Mouse (Mus musculus): ENCODE data around the gene Sdhc. TPM values are rescaled to one million over a fixed set of nuclear protein-coding genes. Genes with fewer than 3 reads are reported as not detected.
A peak's percentile ranks its signal among the peaks of the same experiment; 100 is the strongest.
"Not testable (repeated sequence)": the region's sequence is repeated elsewhere in the genome, so short reads cannot be mapped to it uniquely, and the experiment has no call there.

Sdhc gene
- total and polyA plus RNA-seq, 3 experiments: 87.5 to 205 (median 153) TPM

- H3K4me3 ChIP-seq (replicated peaks in 1 of 3; ENCODE audit: low read depth in 2 of 3, low read length in 2 of 3, poor library complexity in 1 of 3): not testable (repeated sequence)
These were observed 62.0 kb downstream of the Sdhc start for GRCm38 (mm10) chr1:171088237-171088869.

GRCm38 (mm10) chr1:171085718-171086117, 64.7 kb downstream of the Sdhc start:
- Histone ChIP-seq H3K4me1 (ENCODE audit: control insufficient read depth in 1 of 2, insufficient read depth in 2 of 2) (no peaks in the 10 kb centered on the region), H3K9me3 (replicated peaks; ENCODE audit: low read length) (peaks cover 4% of the 10 kb centered on the region), H3K4me3 (replicated peaks in 1 of 3; ENCODE audit: low read depth in 2 of 3, low read length in 2 of 3, poor library complexity in 1 of 3) (no peak overlapping the region), H3K9ac (ENCODE audit: insufficient read depth, low read depth) (no peak overlapping the region), H3K27ac (ENCODE audit: insufficient read depth, low read depth) (no peak overlapping the region), H3K36me3 (replicated peaks in 1 of 2; ENCODE audit: control insufficient read depth in 1 of 2, insufficient read depth in 1 of 2, low read length in 1 of 2) (no peaks in the 10 kb centered on the region), H3K4me2 (ENCODE audit: insufficient read depth, low read depth, poor library complexity, severe bottlenecking) (no peak overlapping the region), H3K27me3 (replicated peaks) (no peaks in the 10 kb centered on the region), H3K79me2 (replicated peaks; ENCODE audit: control insufficient read depth, extremely low read depth, insufficient read depth, poor library complexity, severe bottlenecking) (no peaks in the 10 kb centered on the region)
- DNase-seq (ENCODE audit: extremely low read depth): no peak
- TF ChIP-seq ZKSCAN1 (IDR thresholded peaks at IDR 0.05; ENCODE audit: borderline replicate concordance, low read depth, low read length) (no peak), SIN3A (IDR thresholded peaks at IDR 0.05; ENCODE audit: low read length) (no peak), MAZ (IDR thresholded peaks at IDR 0.05; ENCODE audit: low read depth, low read length) (no peak), HCFC1 (IDR thresholded peaks at IDR 0.05; ENCODE audit: low read depth, low read length) (no peak), KAT2A (IDR thresholded peaks at IDR 0.05; ENCODE audit: insufficient replicate concordance, low read length) (no peak), MAFK (IDR thresholded peaks at IDR 0.05; ENCODE audit: insufficient replicate concordance, low read length) (no peak), USF2 (conservative IDR thresholded peaks at IDR 0.05; ENCODE audit: low read depth, low read length) (no peak), JUN (IDR thresholded peaks at IDR 0.05; ENCODE audit: insufficient read depth, low read depth, low read length) (no peak), BHLHE40 (IDR thresholded peaks at IDR 0.05; ENCODE audit: low read depth, low read length) (no peak), JUND (conservative IDR thresholded peaks at IDR 0.05; ENCODE audit: low read depth, low read length) (no peak), E2F4 (IDR thresholded peaks at IDR 0.05; ENCODE audit: insufficient replicate concordance, low read depth, low read length) (no peak), UBTF (IDR thresholded peaks at IDR 0.05; ENCODE audit: low read depth, low read length) (no peak), ETS1 (conservative IDR thresholded peaks at IDR 0.05; ENCODE audit: low read depth, low read length) (no peak), GABPA (IDR thresholded peaks at IDR 0.05; ENCODE audit: insufficient replicate concordance, low read depth, low read length) (no peak), MXI1 (IDR thresholded peaks at IDR 0.05; ENCODE audit: low read depth, low read length) (no peak)
- in situ Hi-C loops (cut with MboI; ENCODE audit: low pct_ligation_motif_present, low pct_unique_long_range_greater_than_20kb, low sequenced_read_pairs): no loop called here
- dilution Hi-C loops (cut with MboI; ENCODE audit: extremely low pct_ligation_motif_present, extremely low pct_unique_long_range_greater_than_20kb, low sequenced_read_pairs): no loop called here

More at GRCm38 (mm10) chr1:171088237-171088869, 62.0 kb downstream of the Sdhc start:
- DNase-seq (ENCODE audit: extremely low read depth); H3K9ac ChIP-seq (ENCODE audit: insufficient read depth, low read depth); H3K36me3 ChIP-seq (replicated peaks in 1 of 2; ENCODE audit: control insufficient read depth in 1 of 2, insufficient read depth in 1 of 2, low read length in 1 of 2); dilution Hi-C loops (cut with MboI; ENCODE audit: extremely low pct_ligation_motif_present, extremely low pct_unique_long_range_greater_than_20kb, low sequenced_read_pairs); H3K4me1 ChIP-seq (ENCODE audit: control insufficient read depth in 1 of 2, insufficient read depth in 2 of 2); H3K27me3 ChIP-seq (replicated peaks); H3K9me3 ChIP-seq (replicated peaks; ENCODE audit: low read length); H3K27ac ChIP-seq (ENCODE audit: insufficient read depth, low read depth); H3K79me2 ChIP-seq (replicated peaks; ENCODE audit: control insufficient read depth, extremely low read depth, insufficient read depth, poor library complexity, severe bottlenecking); H3K4me2 ChIP-seq (ENCODE audit: insufficient read depth, low read depth, poor library complexity, severe bottlenecking); in situ Hi-C loops (cut with MboI; ENCODE audit: low pct_ligation_motif_present, low pct_unique_long_range_greater_than_20kb, low sequenced_read_pairs): not testable (repeated sequence)
- TF ChIP-seq MAX (IDR thresholded peaks at IDR 0.05; ENCODE audit: low read length) (0 out of 2 replicates have a peak, but pooled peaks have one; percentile 31), CHD2 (IDR thresholded peaks at IDR 0.05; ENCODE audit: low read length) (peak; percentile 43; the same call in 1 of the 2 replicates), MXI1 (IDR thresholded peaks at IDR 0.05; ENCODE audit: low read depth, low read length) (0 out of 2 replicates have a peak, but pooled peaks have one; percentile 27)

All from CH12.LX (cell line).